Mouse (Mus musculus): ENCODE results near the gene Noxred1. TPM values are rescaled to one million over a fixed set of nuclear protein-coding genes. Genes with fewer than 3 reads are reported as not detected.

The Noxred1 gene
- total and polyA plus RNA-seq, 3 experiments = 0.17 to 0.19 TPM; not detected in 1

- H3K9ac ChIP-seq (ENCODE audit: control insufficient read depth, low read depth, low read length, poor library complexity, severe bottlenecking) = no peak overlapping the region
- H3K9me3 ChIP-seq (replicated peaks; ENCODE audit: insufficient read depth, low read length) = no peaks in the 10 kb centered on the region
- peaks cover 0 to 4% of the 10 kb centered on the region in 2 experiments; a peak in 2 of 4 replicates for H3K4me1 ChIP-seq (ENCODE audit: control insufficient read depth in 1 of 2, insufficient read depth in 2 of 2, low read length in 2 of 2)
- H3K27ac ChIP-seq (ENCODE audit: control insufficient read depth, low read depth, low read length) = no peak overlapping the region
- no peaks in the 10 kb centered on the region; a peak in 1 of 4 replicates for H3K36me3 ChIP-seq (ENCODE audit: control insufficient read depth in 1 of 2, insufficient read depth in 2 of 2, low read length in 2 of 2)
- H3K79me2 ChIP-seq (ENCODE audit: control insufficient read depth, insufficient read depth, low read length, poor library complexity) = no peaks in the 10 kb centered on the region
- H3K4me3 ChIP-seq (ENCODE audit: control insufficient read depth in 1 of 2, insufficient read depth in 1 of 2, low read depth in 2 of 2, low read length in 2 of 2) = no peak overlapping the region
- TF ChIP-seq ETS1 (IDR thresholded peaks at IDR 0.05; ENCODE audit: low read depth, low read length) (no peak), USF1 (IDR thresholded peaks at IDR 0.05; ENCODE audit: low read depth, low read length) (no peak), KAT2A (conservative IDR thresholded peaks at IDR 0.05; ENCODE audit: low read depth, low read length) (no peak), BHLHE40 (IDR thresholded peaks at IDR 0.05; ENCODE audit: borderline replicate concordance, low read depth, low read length) (no peak), UBTF (IDR thresholded peaks at IDR 0.05; ENCODE audit: borderline replicate concordance, insufficient read depth, low read depth, low read length) (no peak)
- no peaks in the 10 kb centered on the region for H3K27me3 ChIP-seq (ENCODE audit: control insufficient read depth in 1 of 2, insufficient read depth in 2 of 2, low read length in 2 of 2)
- DNase-seq (ENCODE audit: low read depth, low spot score) = no peak
These were observed 45.7 kb upstream of the Noxred1 start for GRCm38 (mm10) chr12:87284268-87284667.

- H3K9ac ChIP-seq (ENCODE audit: control insufficient read depth, low read depth, low read length, poor library complexity, severe bottlenecking) = no peak overlapping the region
- no peaks in the 10 kb centered on the region for H3K9me3 ChIP-seq (replicated peaks; ENCODE audit: insufficient read depth, low read length)
- no peaks in the 10 kb centered on the region for H3K27me3 ChIP-seq (ENCODE audit: control insufficient read depth in 1 of 2, insufficient read depth in 2 of 2, low read length in 2 of 2)
- H3K4me3 ChIP-seq (ENCODE audit: control insufficient read depth in 1 of 2, insufficient read depth in 1 of 2, low read depth in 2 of 2, low read length in 2 of 2) = no peak overlapping the region
- TF ChIP-seq CHD1 (IDR thresholded peaks at IDR 0.05; ENCODE audit: low read depth, low read length) (no peak), MEF2A (IDR thresholded peaks at IDR 0.05; ENCODE audit: extremely low read depth, insufficient replicate concordance, low read depth, low read length, poor library complexity, severe bottlenecking) (no peak), ZC3H11A (IDR thresholded peaks at IDR 0.05; ENCODE audit: low read depth, low read length) (no peak), RAD21 (IDR thresholded peaks at IDR 0.05; ENCODE audit: low read depth, low read length) (no peak), GABPA (IDR thresholded peaks at IDR 0.05; ENCODE audit: low read depth, low read length) (no peak), MXI1 (IDR thresholded peaks at IDR 0.05; ENCODE audit: low read depth, low read length) (no peak), RCOR1 (IDR thresholded peaks at IDR 0.05; ENCODE audit: low read depth, low read length) (no peak), NRF1 (IDR thresholded peaks at IDR 0.05; ENCODE audit: insufficient read depth, low read depth, low read length, poor library complexity, severe bottlenecking) (no peak), ZKSCAN1 (IDR thresholded peaks at IDR 0.05; ENCODE audit: low read depth, low read length) (no peak), SMC3 (IDR thresholded peaks at IDR 0.05; ENCODE audit: low read depth, low read length) (no peak), MYB (IDR thresholded peaks at IDR 0.05; ENCODE audit: low read depth, low read length) (no peak), POLR2AphosphoS2 (IDR thresholded peaks at IDR 0.05; ENCODE audit: low read length) (no peak), USF1 (IDR thresholded peaks at IDR 0.05; ENCODE audit: low read depth, low read length) (no peak), HCFC1 (IDR thresholded peaks at IDR 0.05; ENCODE audit: low read depth, low read length) (no peak)
- DNase-seq (ENCODE audit: low read depth, low spot score) = no peak
- no peaks in the 10 kb centered on the region for H3K79me2 ChIP-seq (ENCODE audit: control insufficient read depth, insufficient read depth, low read length, poor library complexity)
- H3K27ac ChIP-seq (ENCODE audit: control insufficient read depth, low read depth, low read length) = no peak overlapping the region
- H3K36me3 ChIP-seq (ENCODE audit: control insufficient read depth in 1 of 2, insufficient read depth in 2 of 2, low read length in 2 of 2) = no peaks in the 10 kb centered on the region; a peak in 1 of 4 replicates
- peaks cover 0 to 4% of the 10 kb centered on the region in 2 experiments; a peak in 2 of 4 replicates for H3K4me1 ChIP-seq (ENCODE audit: control insufficient read depth in 1 of 2, insufficient read depth in 2 of 2, low read length in 2 of 2)
These were observed 45.2 kb upstream of the Noxred1 start for GRCm38 (mm10) chr12:87283706-87284105.
